Mouse (Mus musculus) retina, embryonic 14.5 days (tissue): Measurements from ENCODE around the gene Slc32a1.

Experiments used
- DNase-seq: peaks from one replicate; pipeline ENCODE4 v3.0.0-alpha.2; 2015; ENCODE audit warnings: low spot score

Slc32a1 gene

GRCm38 (mm10) chr2:158610488-158611325 is at the start of gene Slc32a1:
TSS of gene Slc32a1 (plus strand) at chr2:158610767.
- DNase-seq = no peak

- DNase-seq = no peak
These were observed 49.8 kb upstream of the Slc32a1 start for GRCm38 (mm10) chr2:158560801-158561200.

- DNase-seq = peak; percentile 37
These were observed 49.0 kb upstream of the Slc32a1 start for GRCm38 (mm10) chr2:158561371-158562144.

GRCm38 (mm10) chr2:158570421-158571081 is 40.0 kb upstream of the Slc32a1 start:
- peak; percentile 84 for DNase-seq

- peak; percentile 76 for DNase-seq
These were observed 30.6 kb upstream of the Slc32a1 start for GRCm38 (mm10) chr2:158579979-158580378.

- DNase-seq = peak; percentile 65
These were observed 25.8 kb upstream of the Slc32a1 start for GRCm38 (mm10) chr2:158584621-158585358.

GRCm38 (mm10) chr2:158588524-158589271 is 21.9 kb upstream of the Slc32a1 start:
- DNase-seq = no peak

- no peak for DNase-seq
These were observed 20.1 kb upstream of the Slc32a1 start for GRCm38 (mm10) chr2:158590495-158590894.

- DNase-seq = peak; percentile 62
These were observed 19.3 kb upstream of the Slc32a1 start for GRCm38 (mm10) chr2:158591286-158591685.

GRCm38 (mm10) chr2:158593371-158593770 is 17.2 kb upstream of the Slc32a1 start:
- DNase-seq = no peak

- DNase-seq = peak; percentile 93
These were observed 15.5 kb upstream of the Slc32a1 start for GRCm38 (mm10) chr2:158595103-158595502.

- DNase-seq = peak; percentile 61
These were observed 15.0 kb upstream of the Slc32a1 start for GRCm38 (mm10) chr2:158595577-158595976.

GRCm38 (mm10) chr2:158596803-158597202 is 13.8 kb upstream of the Slc32a1 start:
- no peak for DNase-seq

GRCm38 (mm10) chr2:158600517-158600916 is 10.1 kb upstream of the Slc32a1 start:
- no peak for DNase-seq

- no peak for DNase-seq
These were observed 9.2 kb upstream of the Slc32a1 start for GRCm38 (mm10) chr2:158601326-158601725.

GRCm38 (mm10) chr2:158602663-158603062 is 7.9 kb upstream of the Slc32a1 start:
- DNase-seq = no peak

GRCm38 (mm10) chr2:158606511-158606964 is 4.0 kb upstream of the Slc32a1 start:
- no peak for DNase-seq

- DNase-seq = no peak
These were observed 886 bp upstream of the Slc32a1 start for GRCm38 (mm10) chr2:158609681-158610080.

GRCm38 (mm10) chr2:158611326-158611719 is 756 bp downstream of the Slc32a1 start:
- no peak for DNase-seq

GRCm38 (mm10) chr2:158611726-158612670 is 1.4 kb downstream of the Slc32a1 start:
- peak; percentile 61 for DNase-seq
